Mouse (Mus musculus) hindlimb bud, embryonic 11.5 days (tissue): ENCODE measurements at regions not wholly inside any gene's neighbourhood (a gene's known extent, or its start where the extent isn't known, plus 50 kb on each side); places are given as distances from the start of the nearest gene placed in this dataset.
A peak's percentile ranks its signal among the peaks of the same experiment; 100 is the strongest.

Source experiments
- DNase-seq: peaks from one replicate; pipeline ENCODE4 v3.0.0-alpha.2; 2012; ENCODE audit warnings: low read depth, low spot score; ENCODE audit errors: extremely low spot score

DNA sequence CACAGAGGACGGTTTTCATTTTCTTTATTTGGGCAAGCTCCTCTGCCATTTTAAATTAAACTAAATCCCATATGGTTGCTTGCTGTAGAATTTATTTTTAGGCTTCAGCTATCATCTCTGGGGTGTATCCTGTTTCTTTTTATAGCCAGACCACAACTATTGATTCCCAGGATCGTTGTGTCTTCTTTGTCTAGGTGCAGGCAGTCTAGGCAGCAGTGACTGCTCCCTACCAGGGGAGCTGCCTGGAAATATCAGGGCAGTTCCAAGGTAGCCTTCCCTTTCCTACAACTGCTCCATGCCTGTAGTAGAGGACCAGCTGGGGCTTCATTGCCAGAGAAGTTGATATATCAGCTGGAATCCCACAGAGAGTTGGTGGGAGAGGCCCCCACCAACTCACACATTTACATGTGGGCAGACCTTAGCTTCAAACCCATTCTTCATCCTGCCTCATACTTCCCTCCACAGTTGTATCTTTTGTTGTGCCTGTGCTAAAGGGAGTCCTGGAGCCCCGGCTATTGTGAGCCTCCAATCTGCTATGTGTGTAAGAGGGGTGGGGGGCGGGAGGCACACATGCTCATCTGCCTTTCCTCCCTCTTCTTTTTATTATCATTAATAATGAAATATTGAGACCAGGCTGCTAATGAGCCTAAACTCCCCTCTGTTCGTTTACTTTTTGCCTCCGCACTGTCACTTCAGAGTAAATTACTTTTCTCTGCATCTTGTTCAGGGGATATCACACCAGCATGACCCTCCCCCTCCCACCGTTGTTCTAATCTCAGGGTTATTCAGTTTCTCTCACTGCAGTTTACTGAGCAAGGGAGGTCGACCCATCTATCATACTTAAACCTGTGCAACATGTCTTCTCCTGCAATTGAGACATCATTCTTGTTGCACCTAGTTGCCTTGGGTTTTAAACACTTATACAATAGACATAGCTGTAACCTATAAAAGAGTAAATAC lies 576.3 kb upstream of the Plxna2 start:
- DNase-seq: no peak

DNA sequence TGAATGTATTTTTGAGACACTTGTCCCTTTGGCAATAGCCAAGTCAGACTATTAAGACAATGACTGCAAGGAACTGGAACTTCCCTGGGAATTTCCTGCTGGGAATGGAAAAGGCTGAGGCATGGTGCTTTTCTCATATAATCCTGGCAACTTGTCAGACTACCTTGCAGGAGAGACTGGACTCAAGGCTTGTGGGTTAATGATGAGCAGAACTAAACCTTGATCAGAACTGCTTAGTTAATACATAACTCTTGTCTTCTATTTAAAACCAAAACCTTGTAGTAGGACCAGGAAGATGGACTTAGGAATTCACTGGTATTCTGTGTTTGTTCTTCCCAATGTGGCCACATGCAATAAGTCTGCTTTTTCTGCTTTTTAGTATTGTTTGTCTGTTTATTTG lies 579.3 kb upstream of the Plxna2 start:
- no peak for DNase-seq

- no peak for DNase-seq
These were observed 583.7 kb upstream of the Plxna2 start for GRCm38 (mm10) chr1:194034199-194034883.

GRCm38 (mm10) chr1:194032603-194033002 lies 585.4 kb upstream of the Plxna2 start:
- DNase-seq: no peak

DNA sequence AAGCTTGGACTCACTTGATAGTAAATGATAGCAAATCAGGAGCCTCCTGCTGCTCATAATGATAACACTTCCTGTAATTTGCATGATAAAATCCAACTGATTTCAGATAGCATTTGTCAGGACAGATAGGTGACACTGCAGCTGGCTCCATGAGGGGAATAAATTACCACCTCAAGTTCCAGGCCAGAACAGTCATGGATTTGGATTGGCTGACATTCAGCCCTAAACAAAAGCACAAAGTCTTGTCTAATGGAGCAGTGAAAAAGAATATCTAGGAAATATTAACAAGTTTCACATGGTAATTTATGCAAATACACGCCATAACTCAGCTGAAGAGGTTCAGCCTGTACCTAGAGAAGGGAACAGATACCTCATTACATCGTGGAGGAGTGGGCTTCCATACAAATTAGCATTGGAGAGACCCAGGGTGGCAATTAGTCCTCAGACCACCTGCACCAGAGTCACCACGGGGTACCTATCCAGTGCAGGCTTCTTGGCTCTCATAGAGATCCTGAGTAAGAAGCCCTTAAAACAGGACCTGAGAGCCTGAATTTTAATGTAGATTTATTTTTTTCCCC lies 587.3 kb upstream of the Plxna2 start:
- no peak for DNase-seq

DNA sequence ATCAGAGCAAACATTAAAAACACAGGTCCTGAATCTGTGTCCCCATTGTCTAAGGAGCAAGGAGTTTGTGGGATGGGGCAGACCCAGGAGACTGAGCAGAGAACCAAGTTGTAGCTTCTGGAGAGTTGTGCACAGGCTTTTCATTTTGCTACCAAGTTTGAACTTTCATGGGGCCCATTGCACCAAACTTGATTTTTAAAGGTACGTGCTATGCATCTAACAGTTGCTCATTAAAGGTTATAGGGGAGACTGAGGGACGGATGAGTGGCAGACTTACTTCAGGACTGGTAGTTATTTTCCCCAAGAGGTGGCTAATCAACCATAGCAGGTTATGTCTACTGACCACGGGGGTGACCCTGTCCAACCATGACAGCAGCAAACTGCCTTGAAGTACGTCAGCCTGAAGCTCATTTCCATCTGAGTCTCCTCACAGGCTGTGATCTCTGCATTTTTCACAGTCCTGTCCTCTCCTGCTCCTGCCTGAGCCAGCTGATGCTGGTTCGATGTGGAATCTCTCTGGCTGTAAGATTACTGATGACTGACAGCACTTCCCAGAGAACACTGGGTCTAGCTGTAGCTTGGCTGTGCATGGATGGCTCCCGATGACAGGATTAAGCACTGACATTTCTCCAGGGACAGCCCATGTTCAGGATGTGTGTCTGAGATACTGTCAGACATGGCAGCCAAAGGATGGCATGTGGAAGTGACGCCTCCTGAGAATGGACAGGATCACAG lies 590.9 kb upstream of the Plxna2 start:
- no peak for DNase-seq

DNA sequence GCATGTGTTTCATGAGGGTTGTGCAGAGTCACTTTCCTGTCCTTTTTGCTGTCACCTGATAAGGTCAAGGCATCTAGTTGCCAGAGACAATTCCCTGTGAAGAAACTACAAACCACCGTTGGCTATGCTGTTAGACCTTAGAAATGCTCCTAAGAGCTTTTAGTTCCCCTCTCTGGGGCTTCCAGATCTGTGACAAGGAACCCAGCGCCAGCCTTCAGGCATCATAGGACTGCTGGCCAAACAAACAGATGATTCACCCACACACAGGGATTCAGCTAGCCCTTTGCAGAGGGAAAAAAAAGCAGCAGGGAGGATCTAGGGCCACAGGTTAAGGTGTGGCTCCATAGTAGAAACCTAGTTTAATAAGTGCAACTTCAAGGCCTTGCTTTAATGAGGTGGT lies 591.8 kb upstream of the Plxna2 start:
- DNase-seq: no peak

DNA sequence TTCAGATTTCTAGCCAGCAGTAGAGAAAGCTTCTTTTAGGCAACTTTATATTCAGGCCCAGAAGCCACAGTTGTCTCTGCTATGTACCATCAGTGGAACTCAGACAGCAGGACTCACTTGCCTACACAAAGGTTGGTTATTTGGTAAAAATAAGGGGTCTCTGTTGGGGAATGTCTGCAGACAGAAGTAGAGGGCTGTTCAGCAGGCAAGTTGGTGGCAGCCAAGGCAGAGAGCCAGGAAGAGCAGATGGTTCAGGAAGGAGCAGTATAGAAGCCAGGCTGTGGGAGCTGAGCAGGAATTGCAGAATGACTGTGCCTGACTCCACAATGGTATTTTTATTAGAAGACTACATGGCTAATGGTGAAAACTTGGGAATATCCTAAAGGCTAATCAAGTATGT lies 598.7 kb upstream of the Plxna2 start:
- no peak for DNase-seq

- DNase-seq: no peak
These were observed 622.1 kb upstream of the Camk1g start for GRCm38 (mm10) chr1:193992226-193992625.

DNA sequence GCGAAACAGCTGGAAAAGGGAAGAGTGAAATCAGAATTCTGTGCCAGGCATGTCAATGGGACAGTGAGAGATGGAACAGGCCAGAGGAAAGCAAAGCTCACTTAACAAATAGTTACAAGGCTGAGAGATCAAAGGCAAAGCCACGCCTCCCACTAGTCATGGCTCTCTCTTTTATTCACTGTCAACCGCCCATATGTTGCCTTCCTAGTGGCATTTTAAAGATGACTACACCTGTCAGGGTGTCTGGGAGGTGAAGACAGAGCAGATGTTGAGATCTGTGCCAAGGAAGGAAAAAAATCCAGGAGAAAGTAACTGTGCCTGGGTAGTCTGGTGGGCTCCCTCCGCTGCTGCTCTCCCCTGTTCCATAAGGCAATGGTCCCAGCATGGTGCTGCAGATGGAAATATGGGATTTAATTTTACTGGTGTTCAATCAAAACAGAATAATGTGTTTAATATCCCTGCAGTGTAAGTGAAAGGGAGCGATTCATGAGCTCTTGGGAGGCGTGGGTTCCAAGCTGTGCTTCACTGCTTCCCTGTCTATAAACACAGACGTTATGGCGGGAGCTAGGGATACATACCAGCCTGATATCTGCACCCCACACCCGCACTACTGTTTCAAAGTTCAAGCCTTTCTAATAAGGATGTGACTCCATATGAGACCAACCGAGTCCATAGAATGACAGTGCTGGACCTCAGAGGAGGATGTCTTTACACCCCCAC lies 620.0 kb upstream of the Camk1g start:
- no peak for DNase-seq

- no peak for DNase-seq
These were observed 619.1 kb upstream of the Camk1g start for GRCm38 (mm10) chr1:193988970-193989904.

DNA sequence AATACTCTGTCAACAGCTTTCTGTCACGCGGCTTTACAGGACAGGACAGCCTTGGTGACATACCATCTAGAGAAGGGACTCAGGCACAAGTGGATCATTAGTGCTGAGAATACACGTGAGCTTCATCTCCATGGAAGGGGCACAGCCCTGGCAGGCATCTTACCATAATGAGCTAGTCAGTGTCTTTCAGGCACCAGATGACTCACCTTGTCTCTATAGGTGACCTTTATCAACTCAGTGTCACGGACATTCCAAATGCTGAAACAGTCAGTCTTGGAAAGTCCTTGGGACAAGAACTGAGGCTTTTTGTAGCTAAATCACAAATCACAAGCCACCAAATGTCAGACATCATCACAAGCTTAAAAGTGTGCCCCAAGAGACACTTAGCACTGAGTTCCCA lies 610.5 kb upstream of the Camk1g start:
- DNase-seq: no peak

DNA sequence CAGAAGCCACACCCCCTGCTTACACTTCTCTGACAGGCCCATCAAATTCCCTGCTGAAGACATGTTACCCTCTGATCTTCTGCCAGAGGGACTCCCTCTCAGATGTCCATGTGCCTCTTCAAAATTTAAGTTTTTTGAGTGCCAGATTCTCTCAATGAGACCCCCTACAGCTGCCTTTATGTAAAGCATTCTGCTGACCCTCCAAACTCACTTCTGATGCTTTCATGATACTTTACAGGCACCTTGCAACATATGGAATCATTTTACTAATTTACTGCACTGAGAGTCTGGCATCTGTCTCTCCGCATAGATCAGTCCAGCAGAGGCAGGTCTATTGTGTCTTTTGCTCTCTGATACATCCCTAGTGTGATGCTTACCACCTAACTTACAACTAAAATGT lies 601.4 kb upstream of the Camk1g start:
- peak; percentile 26 for DNase-seq

DNA sequence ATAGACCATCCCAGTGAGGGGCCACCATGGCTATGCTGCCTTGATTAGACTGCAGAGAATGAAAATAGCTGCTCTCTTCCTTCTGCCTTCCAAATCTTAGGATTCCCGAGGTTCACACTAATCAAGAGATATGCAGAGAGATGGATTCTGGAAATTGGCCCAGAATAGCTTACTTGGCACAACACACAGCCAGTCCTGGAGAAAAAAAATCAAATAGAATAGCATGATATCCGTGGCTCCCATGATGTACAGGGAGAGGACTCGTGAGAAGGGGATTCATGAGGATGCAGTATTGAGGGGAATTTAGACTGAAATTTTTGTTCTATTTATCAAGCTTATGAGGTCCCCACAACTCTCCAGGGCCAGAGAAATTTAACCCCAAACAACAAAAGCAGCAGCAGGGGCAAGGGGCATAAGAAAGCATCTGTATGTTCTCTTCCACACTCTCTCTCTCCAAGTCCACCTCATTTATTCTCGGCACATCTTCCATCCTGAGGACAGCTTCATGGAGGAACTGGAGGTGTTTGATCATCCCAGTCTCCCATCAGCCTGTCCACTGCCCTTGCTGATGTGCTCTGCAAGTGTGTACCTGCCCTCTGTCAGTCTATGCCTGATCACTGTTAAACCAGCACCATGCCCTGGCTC lies 599.3 kb upstream of the Camk1g start:
- DNase-seq: no peak

DNA sequence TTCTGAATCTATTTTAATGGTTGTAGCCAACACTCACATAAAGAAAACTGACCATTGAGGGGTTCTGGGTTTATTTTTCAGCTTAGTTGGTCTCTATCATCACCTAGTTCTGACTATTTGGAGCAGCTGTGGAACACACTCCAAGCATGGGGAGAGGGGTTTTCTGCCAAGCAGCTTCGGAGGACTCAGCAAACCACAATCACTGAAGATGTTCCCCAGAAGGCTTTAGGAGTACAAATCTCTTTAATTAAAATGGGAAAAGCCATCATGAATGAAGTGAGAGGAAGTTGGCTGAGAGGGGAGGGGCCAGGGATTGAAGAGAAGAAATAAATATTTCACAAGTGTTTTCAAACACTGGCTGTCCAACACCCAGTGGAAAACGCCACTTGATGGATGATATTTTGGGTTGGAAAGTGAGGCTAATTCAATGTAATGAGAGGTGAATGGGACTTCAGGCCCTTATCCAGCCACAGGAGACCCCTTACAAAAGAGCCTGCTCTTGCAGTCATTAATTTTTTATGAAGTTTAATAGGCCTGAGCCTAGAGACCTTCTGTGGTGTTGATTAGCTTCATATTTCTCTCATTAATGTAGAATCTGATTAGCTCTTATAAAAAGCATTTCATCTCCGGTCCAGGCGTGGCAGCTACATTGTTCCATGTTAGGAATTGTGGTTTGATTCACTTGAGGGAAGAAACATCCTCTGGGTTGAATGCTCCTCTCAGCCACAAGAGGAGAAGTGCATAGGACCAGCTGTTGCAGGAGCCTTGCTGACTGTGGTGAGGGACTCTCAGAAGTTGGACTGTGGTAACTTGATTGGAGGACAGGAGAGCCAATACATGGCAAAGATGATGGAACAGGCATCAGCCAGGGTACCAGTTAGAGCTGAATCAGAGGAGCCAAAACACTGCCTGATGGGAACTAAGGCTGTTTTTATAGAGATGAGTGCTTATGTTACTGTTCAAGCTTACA lies 598.1 kb upstream of the Camk1g start:
- no peak for DNase-seq

DNA sequence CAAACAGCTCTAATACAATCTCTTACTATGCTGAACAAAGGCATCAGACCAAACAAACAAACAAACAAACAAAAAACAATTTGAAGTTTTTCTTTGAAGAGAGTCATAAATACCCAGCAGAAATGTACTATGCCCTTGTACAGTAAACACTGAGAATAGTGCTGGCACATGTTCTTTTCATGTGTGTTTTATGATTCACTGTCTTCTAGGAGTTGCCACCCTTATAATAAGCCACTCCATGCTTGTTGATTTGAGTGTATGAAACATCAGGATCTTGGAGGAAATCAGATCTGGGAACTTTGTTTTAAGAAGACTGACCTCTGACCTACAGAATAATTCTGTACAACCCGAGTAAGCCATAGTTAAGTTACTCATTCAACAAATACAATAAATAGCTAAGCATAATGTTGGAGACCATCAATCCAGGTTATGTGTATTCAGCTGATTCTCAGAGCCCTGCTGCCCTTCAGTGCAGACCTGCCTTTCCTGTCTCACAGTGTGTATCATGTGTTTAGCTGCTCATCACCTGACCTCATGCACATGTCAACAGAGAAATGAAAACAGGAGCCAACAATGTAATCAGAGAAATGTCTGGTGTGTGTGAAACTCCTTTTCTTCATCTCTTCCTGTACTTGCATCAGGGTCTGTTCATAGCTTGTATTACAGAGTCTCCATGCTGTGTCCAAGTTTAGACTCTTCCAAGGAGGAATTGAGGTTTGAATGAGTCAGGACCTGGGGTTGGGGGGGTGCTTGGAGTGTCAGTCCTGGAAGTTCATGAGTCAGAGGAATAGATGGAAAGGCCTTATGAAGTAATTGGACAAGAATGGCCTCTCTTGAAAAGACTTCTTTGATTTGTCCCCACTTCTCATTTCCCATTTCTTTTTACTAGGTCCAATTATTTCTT lies 596.8 kb upstream of the Camk1g start:
- no peak for DNase-seq

DNA sequence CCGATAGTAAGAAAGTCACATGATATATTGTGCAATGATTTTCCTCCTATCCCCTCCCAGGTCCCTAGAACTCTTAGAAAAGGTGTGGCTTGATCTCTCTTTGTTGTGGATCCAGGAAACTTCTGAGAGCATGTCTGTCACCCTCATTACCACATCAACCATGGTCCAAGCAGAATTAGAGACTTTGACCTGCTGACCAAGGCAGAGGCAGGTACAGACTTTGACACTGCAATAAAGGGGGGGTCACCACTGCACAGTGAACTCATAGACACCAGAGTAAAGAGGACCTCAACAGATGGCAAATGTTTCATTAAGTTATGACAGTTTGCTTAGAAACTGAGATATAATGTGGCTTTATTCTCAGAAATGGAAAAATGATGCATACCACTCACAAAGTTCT lies 595.2 kb upstream of the Camk1g start:
- DNase-seq: no peak
